Mouse (Mus musculus) embryonic facial prominence, embryonic 13.5 days (tissue): ENCODE results near the gene Nit1. TPM values are rescaled to one million over a fixed set of nuclear protein-coding genes. Genes with fewer than 3 reads are reported as not detected.

Experiments
- ATAC-seq: fragments of 200-750 bp; cut with Nextera tagmentation; 2 replicates; pipeline ENCODE4 v1.8.0; 2017; ENCODE audit warnings: low read depth; ENCODE audit not compliant: insufficient number of reproducible peaks, insufficient read depth, low FRiP score, low TSS enrichment
- H3K27ac ChIP-seq: fragments of 300-500 bp; sonication (generic); 2 replicates; pipeline ENCODE4 v1.5.1; 2015; ENCODE audit warnings: moderate library complexity, mild to moderate bottlenecking, inconsistent platforms
- H3K27me3 ChIP-seq: fragments of 300-500 bp; sonication (generic); 2 replicates; pipeline ENCODE4 v1.6.1; 2015; ENCODE audit warnings: mild to moderate bottlenecking, inconsistent platforms
- H3K36me3 ChIP-seq: fragments of 300-500 bp; sonication (generic); 2 replicates; pipeline ENCODE4 v1.6.1; 2015; ENCODE audit warnings: mild to moderate bottlenecking, inconsistent platforms
- H3K4me1 ChIP-seq: fragments of 300-500 bp; sonication (generic); 2 replicates; pipeline ENCODE4 v1.6.1; 2015; ENCODE audit warnings: inconsistent platforms
- H3K4me2 ChIP-seq: fragments of 300-500 bp; sonication (generic); 2 replicates; pipeline ENCODE4 v1.6.1; 2015; ENCODE audit warnings: moderate library complexity, mild to moderate bottlenecking, inconsistent platforms
- H3K4me3 ChIP-seq: fragments of 300-500 bp; sonication (generic); 2 replicates; pipeline ENCODE4 v1.5.1; 2015; ENCODE audit warnings: mild to moderate bottlenecking, inconsistent platforms
- H3K9ac ChIP-seq: fragments of 300-500 bp; sonication (generic); 2 replicates; pipeline ENCODE4 v1.6.1; 2015; ENCODE audit warnings: mild to moderate bottlenecking, inconsistent platforms
- H3K9me3 ChIP-seq: fragments of 300-500 bp; sonication (generic); 2 replicates; pipeline ENCODE4 v1.6.1; 2016; ENCODE audit warnings: inconsistent platforms
- WGBS: fragments of 180-500 bp; shearing (Covaris S2); methylation state at CpG from one replicate; pipeline ENCODE4 v1.1.7; 2015; ENCODE audit warnings: mixed read lengths; 5-methylcytosine and 5-hydroxymethylcytosine counted together
- polyA plus RNA-seq: library from polyadenylated mRNA; unstranded; fragments of >200 nt; fragmentation: Nextera tagmentation; extraction: Ambion mirVana; gene quantifications from 2 replicates; pipeline ENCODE4 v1.2.1, GENCODE M21; 2015

Nit1 gene
- polyA plus RNA-seq, 1 experiment from 2014 or later, result 44.9 TPM

GRCm38 (mm10) chr1:171288328-171288727, 57.1 kb downstream of the Nit1 start:
- Histone ChIP-seq H3K4me2 (peak overlapping the region; percentile 74), H3K27me3 (no peaks in the 10 kb centered on the region), H3K9ac (peak overlapping the region; percentile 97; the same call in 1 of the 2 replicates), H3K27ac (peak overlapping the region; percentile 63), H3K4me3 (peak overlapping the region; percentile 93; the same call in 1 of the 2 replicates), H3K9me3 (no peaks in the 10 kb centered on the region), H3K36me3 (peaks cover 52% of the 10 kb centered on the region), H3K4me1 (peaks cover 30% of the 10 kb centered on the region)
- 63% methylated on average over 4 of the region's 4 CpGs for WGBS
- no peak for ATAC-seq

Other genes starting within 250 kb of the Nit1 start
- 1.3 and 2.1 TPM in 2 replicates for gene Cfap126, start 231.7 kb downstream of the Nit1 start, polyA plus RNA-seq
- gene Sdhc, start 195.0 kb downstream of the Nit1 start, polyA plus RNA-seq, result 249 and 258 TPM in 2 replicates
- 7.7 and 9.4 TPM in 2 replicates for gene Mpz, start 194.9 kb downstream of the Nit1 start, polyA plus RNA-seq
- gene Pcp4l1, start 149.4 kb downstream of the Nit1 start, polyA plus RNA-seq, result 20.6 and 25.2 TPM in 2 replicates
- gene Nr1i3, start 131.7 kb downstream of the Nit1 start, polyA plus RNA-seq, result 0.10 and 0.28 TPM in 2 replicates
- gene Tomm40l, start 123.1 kb downstream of the Nit1 start, polyA plus RNA-seq, result 30.2 and 30.9 TPM in 2 replicates
- 0.80 and 56.2 TPM in 2 replicates for gene Apoa2, start 120.6 kb downstream of the Nit1 start, polyA plus RNA-seq
- gene Fcer1g, start 111.3 kb downstream of the Nit1 start, polyA plus RNA-seq, result 40.7 and 41.9 TPM in 2 replicates
- 23.6 and 25.6 TPM in 2 replicates for gene Adamts4, start 95.2 kb downstream of the Nit1 start, polyA plus RNA-seq
- gene Ndufs2, start 94.3 kb downstream of the Nit1 start, polyA plus RNA-seq, result 232 and 248 TPM in 2 replicates
- gene B4galt3, start 75.3 kb downstream of the Nit1 start, polyA plus RNA-seq, result 82.1 and 84.2 TPM in 2 replicates
- 60.5 and 64.9 TPM in 2 replicates for gene Ppox, start 64.5 kb downstream of the Nit1 start, polyA plus RNA-seq
- gene Usp21, start 57.7 kb downstream of the Nit1 start, polyA plus RNA-seq, result 116 and 127 TPM in 2 replicates
- gene Ufc1, start 50.6 kb downstream of the Nit1 start, polyA plus RNA-seq, result 109 and 118 TPM in 2 replicates
- gene Dedd, start 16.5 kb downstream of the Nit1 start, polyA plus RNA-seq, result 58.4 and 59.6 TPM in 2 replicates
- 119 and 125 TPM in 2 replicates for gene Pfdn2, start within 50 bp of the Nit1 start, polyA plus RNA-seq
- 1.2 and 1.9 TPM in 2 replicates for gene Klhdc9, start 15.2 kb upstream of the Nit1 start, polyA plus RNA-seq
- 19.0 and 21.6 TPM in 2 replicates for gene Nectin4, start 24.5 kb upstream of the Nit1 start, polyA plus RNA-seq
- gene Arhgap30, start 43.3 kb upstream of the Nit1 start, polyA plus RNA-seq, result 1.1 and 1.3 TPM in 2 replicates
- 95.6 and 108 TPM in 2 replicates for gene Usf1, start 65.7 kb upstream of the Nit1 start, polyA plus RNA-seq
- 8.1 and 8.5 TPM in 2 replicates for gene Tstd1, start 73.2 kb upstream of the Nit1 start, polyA plus RNA-seq
- gene F11r, start 91.9 kb upstream of the Nit1 start, polyA plus RNA-seq, result 39.2 TPM in 2 replicates
- 14.7 and 14.9 TPM in 2 replicates for gene Alyref2, start 157.8 kb upstream of the Nit1 start, polyA plus RNA-seq
- gene Itln1, start 189.6 kb upstream of the Nit1 start, polyA plus RNA-seq, result 0.23 TPM in 1 of 2 replicates, not detected in the other
- 0.17 TPM in 1 of 2 replicates, not detected in the other for gene Cd244a, start 213.5 kb upstream of the Nit1 start, polyA plus RNA-seq